Mouse (Mus musculus) mouse trophoblast stem cell (cell line): Measurements from ENCODE around the gene Myl10.
"Not testable (repeated sequence)": the region's sequence is repeated elsewhere in the genome, so short reads cannot be mapped to it uniquely, and the experiment has no call there.

ENCODE experiments used
- in situ Hi-C, 2 experiments: fragments of 300-500 bp; cut with MseI, MboI; formaldehyde crosslinking; loops; 2 replicates in 1 of 2; 3 replicates in 1 of 2; pipeline ENCODE4 v1.15.1; 2025

Gene Myl10

DNA sequence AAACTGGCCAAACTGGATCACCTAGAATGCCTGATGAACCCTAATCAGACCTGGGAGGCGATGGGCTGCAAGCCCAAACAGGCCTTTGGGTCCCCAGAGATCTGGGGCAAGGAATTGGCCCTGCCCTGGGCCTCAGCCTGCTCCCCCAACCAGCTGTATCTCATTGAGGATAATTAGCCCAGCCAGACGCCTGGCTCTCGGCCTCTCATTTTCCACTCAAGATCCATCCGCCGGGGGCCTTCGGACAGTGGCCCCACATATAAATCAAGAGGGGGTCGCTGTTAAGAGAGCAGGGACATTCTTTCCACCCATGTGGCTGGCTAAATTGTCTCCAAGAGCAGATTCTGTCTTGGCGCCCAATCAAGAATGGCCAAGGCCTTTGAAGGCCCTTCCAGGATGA lies 11.2 kb downstream of the Myl10 start:
- in situ Hi-C loops, result loop anchor here in 1 of 2 experiments (5.0 kb wide), 1 partner anchor 42 kb away; no protein-coding TSS in a partner anchor

DNA sequence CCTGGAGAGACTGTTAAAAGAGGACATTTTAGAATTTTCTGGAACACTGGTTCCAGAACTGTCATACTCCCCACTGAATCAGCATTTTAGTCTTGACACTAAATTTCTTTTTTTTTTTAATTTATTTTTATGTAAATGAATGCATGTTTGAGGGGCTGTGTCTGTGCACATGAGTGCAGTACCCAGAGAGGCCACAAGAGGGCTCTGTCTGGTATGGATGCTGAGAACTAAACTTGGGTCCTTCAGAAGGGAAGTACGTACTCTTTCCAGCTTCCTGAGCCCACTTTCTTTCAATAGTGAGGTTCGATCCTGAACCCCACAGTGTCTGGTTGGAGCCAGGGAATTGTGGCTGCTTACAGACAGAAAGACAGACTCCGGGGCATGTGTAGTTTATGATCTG lies 12.6 kb downstream of the Myl10 start:
- in situ Hi-C loops, result no loop called here

DNA sequence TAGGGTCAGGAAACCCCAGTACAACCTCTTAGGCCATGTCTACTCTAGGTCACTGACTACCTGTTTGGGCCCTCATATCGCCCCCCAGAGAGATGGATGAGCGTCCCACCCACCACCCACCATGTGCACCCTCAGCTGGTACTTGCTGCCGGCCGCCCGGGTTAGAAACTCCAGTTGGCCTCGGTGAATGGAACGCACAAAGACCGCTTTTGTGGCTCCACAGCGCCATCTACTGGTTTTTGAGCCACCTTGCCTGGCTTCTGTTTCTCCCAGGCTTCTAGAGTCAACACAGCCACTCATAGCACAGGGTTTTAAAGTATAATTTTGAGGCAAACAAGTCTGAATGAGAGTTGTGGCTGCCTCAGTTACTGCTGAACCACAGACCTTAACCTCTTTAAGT lies 13.9 kb downstream of the Myl10 start:
- in situ Hi-C loops, result no loop called here

DNA sequence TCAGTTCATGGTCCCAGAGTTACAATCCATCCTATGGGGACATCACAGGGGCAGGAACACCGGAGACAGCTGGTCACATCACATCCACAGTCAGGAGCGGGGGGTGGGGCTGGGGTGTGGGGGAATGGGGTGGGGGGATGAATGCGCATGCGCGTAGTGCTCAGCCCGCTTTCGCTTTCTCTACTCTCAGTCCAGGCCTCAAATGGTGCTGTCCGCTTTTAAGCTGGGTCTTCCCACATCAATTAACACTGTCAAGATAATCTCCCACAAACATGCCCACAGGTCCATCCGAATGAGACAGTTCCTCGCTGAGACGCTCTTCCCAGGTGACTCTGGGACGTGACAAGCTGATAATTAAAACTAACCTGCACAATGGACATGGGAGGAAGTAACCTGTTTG lies 15.2 kb downstream of the Myl10 start:
- in situ Hi-C loops, result no loop called here

DNA sequence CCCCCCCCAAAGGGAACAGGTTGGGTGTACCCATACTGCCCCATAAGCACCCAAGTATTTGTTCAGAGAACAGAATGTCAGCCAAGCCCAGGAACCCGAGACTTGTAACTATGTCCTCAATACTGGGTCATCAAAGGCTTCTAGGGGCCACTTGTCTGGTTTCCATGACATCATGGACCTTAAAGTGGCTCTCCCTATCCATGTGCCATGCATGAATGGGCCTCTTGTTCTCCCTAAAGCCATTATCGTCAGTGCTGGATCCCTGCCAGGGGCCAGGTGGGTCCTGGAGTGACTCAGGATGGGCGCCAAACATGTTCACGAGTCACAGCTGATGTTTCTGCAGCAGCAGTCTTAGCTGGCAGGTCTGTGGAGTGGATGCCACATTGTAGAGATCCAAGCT lies 17.8 kb downstream of the Myl10 start:
- in situ Hi-C loops, result no loop called here

DNA sequence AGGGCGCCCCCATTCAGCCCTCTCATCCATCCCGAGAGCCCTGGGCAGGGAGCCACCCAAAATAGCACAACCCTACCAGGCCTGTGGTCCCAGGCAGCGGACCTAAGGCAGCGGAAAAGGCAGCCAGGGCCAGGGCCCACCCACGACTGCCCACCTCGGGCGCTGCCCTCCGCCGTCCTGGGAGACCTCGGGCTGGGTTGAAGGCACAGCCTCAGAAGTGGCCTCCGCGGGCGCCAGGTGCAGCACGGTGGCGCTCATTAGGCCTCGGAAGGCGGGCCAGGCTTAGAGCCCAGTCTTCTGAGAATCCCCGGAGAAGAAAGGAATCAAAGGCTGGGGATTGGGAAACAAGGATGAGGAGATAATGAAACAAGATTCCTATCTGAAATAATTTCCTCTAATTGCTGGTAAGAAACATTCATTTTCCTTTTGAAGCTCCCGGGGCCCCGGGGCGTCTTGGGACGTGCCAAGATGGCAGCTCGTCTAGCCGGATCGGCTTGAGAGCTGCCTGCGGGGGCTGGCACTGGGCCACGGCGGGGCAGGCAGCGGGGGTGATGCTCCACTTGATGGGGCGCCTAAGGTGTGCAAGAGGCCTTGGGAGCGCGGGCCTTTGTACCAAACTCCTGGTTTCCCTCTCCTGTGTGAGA lies 21.4 kb downstream of the Myl10 start:
- in situ Hi-C loops, result no loop called here

DNA sequence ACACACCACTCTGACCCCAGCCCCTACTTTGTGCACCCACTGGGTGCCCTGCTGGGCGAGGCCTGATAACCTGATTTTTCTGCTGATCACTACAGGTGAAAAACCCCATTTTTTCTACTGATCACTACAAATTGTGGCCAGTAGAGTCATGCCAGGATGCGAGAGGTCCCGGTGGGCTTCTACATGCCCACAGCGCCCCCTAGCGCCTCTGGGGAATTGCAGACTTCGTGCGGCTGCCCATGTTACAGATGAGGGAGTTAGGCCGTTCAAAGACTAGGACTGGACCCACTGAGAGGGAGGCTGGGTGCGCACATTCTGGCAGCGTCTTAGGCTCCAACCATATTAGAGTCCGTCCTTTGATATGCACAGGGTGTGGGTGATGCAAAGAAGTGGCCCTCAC lies 21.9 kb downstream of the Myl10 start:
- in situ Hi-C loops, result no loop called here

DNA sequence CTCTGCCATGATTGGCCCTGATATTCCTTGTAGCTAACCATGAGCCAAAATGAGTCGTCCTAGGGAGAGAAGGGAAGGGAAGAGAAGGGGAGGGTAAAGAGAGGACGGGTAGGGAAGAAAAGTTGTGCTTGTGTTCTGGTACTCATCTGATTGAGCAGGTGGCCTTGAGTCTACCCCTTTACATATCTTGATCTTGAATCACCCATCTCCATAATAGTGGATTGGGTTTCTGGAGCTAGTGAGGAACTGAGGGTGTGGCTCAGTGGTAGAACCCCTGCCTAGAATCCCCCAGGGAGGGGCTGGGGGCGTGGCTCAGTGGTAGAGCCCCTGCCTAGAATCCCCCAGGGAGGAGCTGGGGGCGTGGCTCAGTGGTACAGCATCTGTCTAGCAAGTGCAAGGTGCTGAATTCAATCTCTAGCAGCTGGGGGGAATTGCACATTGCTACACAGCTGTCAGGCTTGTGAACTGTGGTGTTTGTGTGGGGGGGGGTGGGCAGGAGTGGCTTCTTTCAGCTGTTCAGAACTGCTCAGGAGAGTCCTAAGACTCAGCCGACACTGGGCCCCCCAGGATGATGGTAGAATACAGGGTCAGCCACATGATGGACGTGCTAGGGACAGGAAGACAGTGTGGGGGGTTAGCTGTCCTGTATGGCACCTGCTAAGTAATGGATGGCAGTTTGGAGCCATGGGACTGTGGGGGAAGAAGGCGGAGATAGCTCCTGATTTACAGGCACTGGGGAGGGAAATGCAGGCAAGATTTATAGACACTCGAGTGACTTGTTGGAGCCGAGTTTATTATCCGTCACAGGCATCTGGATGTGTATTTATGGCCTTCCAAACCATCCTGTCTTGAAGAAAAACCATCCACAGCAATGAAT lies 24.0 kb downstream of the Myl10 start:
- in situ Hi-C loops, result no loop called here

DNA sequence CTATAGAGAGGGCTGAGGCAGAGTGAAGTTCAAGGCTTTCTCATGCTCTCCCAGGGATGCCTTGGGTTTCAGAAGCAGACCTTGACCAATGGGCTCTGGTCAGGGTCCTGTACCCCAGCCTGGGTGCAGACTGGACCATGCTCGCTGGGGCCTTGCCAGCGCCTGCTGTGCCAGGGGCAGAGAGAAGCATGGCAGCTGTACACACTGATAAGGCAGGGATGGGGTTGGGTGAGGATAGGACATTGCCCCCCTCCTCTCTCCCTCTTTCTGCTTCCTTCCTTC lies 24.6 kb downstream of the Myl10 start:
- in situ Hi-C loops, result no loop called here

DNA sequence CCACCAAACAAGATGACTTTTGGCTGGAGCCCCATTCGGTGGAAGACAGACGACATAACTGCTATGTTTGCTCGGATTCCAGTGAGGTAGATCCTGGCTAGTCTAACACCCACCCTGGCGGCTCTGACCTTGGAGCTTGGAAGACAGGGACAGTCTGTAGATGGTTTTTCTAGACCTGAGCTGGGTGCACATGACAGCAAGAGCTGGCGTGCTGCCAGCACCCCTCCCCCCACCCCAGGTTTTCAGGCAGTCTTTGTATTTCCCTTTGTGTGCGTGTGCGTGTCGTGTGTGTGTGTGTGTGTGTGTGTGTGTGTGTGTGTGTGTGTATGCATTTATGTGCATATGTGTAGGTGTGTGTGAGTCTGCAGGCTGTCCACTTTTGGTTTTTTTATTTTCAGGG lies 25.7 kb downstream of the Myl10 start:
- in situ Hi-C loops, result no loop called here

DNA sequence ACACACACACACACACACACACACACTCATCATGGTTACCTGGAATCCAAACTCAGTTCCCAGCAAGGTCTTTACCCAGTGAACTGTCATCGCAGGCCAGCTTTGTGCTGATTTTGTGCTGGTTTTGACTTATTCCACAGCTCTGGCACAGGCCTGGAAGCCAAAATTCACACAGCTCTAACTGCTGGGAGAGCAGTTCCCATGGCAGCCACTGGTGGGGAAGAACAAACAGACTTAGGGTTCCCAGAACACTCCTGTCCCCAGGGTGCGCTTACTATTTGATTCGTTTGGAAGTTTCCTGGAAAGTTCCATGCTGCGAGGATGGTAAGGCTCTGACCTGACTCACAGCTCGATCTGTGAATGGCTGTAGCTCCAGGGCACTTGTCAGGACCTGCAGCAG lies 28.6 kb downstream of the Myl10 start:
- in situ Hi-C loops, result no loop called here

DNA sequence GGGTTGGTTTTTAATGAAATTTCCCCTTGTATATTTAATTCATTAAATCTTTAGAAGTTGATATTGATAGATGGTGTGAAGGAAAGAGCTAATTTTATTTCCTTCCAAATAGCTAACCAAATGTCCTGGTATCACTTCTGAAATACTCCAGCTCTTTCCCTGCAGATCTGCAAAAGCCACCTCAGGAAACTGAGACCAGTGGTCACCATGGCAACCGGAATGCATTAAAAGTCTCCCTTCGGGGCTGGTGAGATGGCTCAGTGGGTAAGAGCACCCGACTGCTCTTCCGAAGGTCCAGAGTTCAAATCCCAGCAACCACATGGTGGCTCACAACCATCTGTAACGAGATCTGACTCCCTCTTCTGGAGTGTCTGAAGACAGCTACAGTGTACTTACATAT lies 33.3 kb downstream of the Myl10 start:
- in situ Hi-C loops, result not testable (repeated sequence)

DNA sequence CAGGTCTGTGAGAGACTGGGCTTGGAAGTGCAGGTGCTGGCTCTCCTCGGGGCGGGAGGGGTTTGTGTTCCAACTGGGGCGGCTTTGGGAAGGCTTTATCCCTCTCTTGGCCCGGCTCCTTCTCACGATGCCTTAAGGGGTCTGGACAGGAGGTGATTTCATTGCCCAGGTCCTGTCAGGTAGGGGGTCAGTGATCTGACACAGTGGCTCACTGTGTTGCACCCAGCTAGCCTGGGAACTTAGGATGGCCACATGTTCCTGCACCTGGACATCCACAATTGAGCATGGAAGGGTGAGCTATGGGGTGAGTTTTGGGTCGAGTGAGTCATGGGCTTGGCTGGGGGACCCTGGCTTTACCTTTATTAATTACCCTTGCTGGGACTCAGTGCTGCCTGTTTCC lies 46.0 kb downstream of the Myl10 start:
- in situ Hi-C loops, result no loop called here

DNA sequence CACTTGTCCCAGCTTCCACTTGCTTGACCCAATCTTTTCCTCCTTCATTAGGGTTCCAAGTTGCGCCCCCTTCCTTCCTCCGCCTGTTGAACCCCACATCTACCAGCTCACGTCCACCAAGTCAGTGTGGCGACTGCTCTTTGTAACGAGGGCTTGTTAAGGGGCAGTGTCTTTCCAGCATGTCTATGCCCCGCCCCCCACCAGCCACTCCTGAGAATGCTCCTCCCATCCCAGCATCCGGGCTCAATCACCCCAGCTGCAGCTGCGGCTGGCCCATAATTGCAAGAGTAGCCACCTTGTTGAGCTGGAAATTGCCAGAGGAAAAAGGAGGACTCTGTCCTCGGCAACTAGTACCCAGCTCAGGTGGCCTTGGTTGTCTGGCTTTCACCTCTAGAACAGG lies 53.6 kb downstream of the Myl10 start:
- in situ Hi-C loops, result no loop called here
